Mouse (Mus musculus): ENCODE measurements around the gene Atrnl1.

DNA sequence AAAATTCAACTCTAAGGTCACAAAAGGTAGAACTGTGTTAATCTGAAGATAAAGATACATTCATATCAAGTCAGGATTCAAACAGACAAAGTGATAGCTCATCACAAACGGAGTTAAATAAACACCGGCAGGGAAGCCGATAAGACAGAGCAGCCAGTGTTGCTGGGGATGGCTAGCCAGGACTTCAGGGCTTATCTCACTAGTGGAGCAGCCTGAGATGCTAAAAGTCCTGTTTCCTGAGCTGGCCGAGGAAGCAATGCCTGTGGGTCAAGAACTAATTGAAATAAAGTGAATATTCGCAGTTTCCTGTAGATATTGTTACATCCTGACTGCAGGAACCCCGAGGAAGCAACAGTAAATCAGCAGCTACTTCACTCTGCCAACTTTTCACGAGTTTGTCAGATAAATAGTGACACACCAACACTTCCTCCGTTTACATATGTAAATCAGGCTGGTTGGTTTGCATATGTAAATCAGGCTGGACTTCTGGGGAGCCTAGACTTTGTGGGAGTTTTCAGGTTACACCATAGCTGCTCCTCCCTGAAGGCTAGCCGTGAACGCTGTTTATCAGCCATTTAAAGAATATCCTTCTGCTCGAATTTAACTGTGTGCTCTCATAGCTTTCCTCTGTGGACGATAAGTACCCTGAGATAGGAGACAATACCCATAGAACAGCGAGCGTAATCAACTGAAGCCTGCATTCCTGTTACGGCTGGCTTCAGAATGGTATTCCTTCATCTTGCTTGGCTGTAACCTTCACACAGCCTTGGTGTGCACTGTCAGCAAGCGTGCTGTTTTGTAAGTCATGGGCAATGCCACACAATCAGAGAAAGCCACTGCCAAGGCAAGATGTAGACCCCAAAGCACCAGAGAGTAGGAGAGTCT, 453.5 kb downstream of the Atrnl1 start:
- TF ChIP-seq CTCF (IDR thresholded peaks at IDR 0.05; ENCODE audit: low read depth) = no peak
- TF ChIP-seq EP300 (optimal IDR thresholded peaks at IDR 0.05) = no peak

Data from stomach, postnatal 0 days (tissue).